ENCODE assay signal across 9 mouse cellular contexts in genomic region chr16:25483831-25484254, GRCm38 (mm10).
DNase-seq lines count a peak whose midpoint lies in the region; ATAC-seq and TF ChIP-seq lines count a peak whose summit lies in the region.
"Had no signal": no experiment of that assay in that cellular context is flagged by ENCODE, and none has a peak within 500 bp of the region (broad histone marks: within the 10 kb centered on the region; RNA-seq: fewer than 3 reads in every experiment).

No protein-coding gene starts in this region.

- in situ Hi-C loops in CH12.LX (cut with MboI; ENCODE audit: low pct_ligation_motif_present, low pct_unique_long_range_greater_than_20kb, low sequenced_read_pairs) = loop anchor here (10.0 to 25.0 kb wide), 2 partner anchors 99 to 203 kb away; partner anchors contain the start of gene Trp63

- peak; percentile 57; the same call in 1 of the 2 replicates for TF ChIP-seq EP300 in CH12.LX (IDR thresholded peaks at IDR 0.05; ENCODE audit: low read length)

- no peaks in the 10 kb centered on the region for H3K4me1 ChIP-seq in hindbrain, postnatal 0 days (ENCODE audit: insufficient read depth, low read length)
- no peaks in the 10 kb centered on the region for H3K4me1 ChIP-seq in hindbrain, embryonic 14.5 days (replicated peaks; ENCODE audit: control insufficient read depth, insufficient read depth, low read length)
- H3K4me1 ChIP-seq in CH12.LX (ENCODE audit: control insufficient read depth in 1 of 2, insufficient read depth in 2 of 2) = peaks cover 33 to 47% of the 10 kb centered on the region in 2 experiments
- H3K4me1 ChIP-seq in embryonic facial prominence, embryonic 14.5 days (ENCODE audit: control insufficient read depth, insufficient read depth, low read length) = no peaks in the 10 kb centered on the region
- 0 out of 2 replicates have a peak, but pooled peaks cover 3% of the 10 kb centered on the region for H3K4me1 ChIP-seq in lung, embryonic 15.5 days

- H3K4me3 ChIP-seq in hindbrain, postnatal 0 days (ENCODE audit: low read length) = no peak overlapping the region
- no peak overlapping the region for H3K4me3 ChIP-seq in hindbrain, embryonic 14.5 days (replicated peaks; ENCODE audit: low read length)
- H3K4me3 ChIP-seq in CH12.LX (replicated peaks in 1 of 3; ENCODE audit: low read depth in 2 of 3, low read length in 2 of 3, poor library complexity in 1 of 3) = no peak overlapping the region
- H3K4me3 ChIP-seq in embryonic facial prominence, embryonic 14.5 days (ENCODE audit: low read depth, low read length) = no peak overlapping the region
- H3K4me3 ChIP-seq in lung, embryonic 15.5 days = no peak overlapping the region

- no peak for TF ChIP-seq CTCF in hindbrain, postnatal 0 days (IDR thresholded peaks at IDR 0.05; ENCODE audit: low read depth)
- TF ChIP-seq CTCF in CH12.LX (conservative IDR thresholded peaks at IDR 0.05 in 1 of 2, IDR thresholded peaks at IDR 0.05 in 1 of 2; ENCODE audit: low read depth in 2 of 2, low read length in 2 of 2) = no peak

- TF ChIP-seq POLR2A in CH12.LX (IDR thresholded peaks at IDR 0.05; ENCODE audit: low read depth, low read length) = peak; percentile 48; the same call in 1 of the 2 replicates

- no peaks in the 10 kb centered on the region for H3K36me3 ChIP-seq in hindbrain, postnatal 0 days (ENCODE audit: insufficient read depth, low read length)
- no peaks in the 10 kb centered on the region for H3K36me3 ChIP-seq in hindbrain, embryonic 14.5 days (replicated peaks; ENCODE audit: control insufficient read depth, insufficient read depth)
- H3K36me3 ChIP-seq in CH12.LX (replicated peaks in 1 of 2; ENCODE audit: control insufficient read depth in 1 of 2, insufficient read depth in 1 of 2, low read length in 1 of 2) = no peaks in the 10 kb centered on the region
- no peaks in the 10 kb centered on the region for H3K36me3 ChIP-seq in embryonic facial prominence, embryonic 14.5 days (ENCODE audit: control insufficient read depth, insufficient read depth, low read length)
- no peaks in the 10 kb centered on the region for H3K36me3 ChIP-seq in lung, embryonic 15.5 days

- no peaks in the 10 kb centered on the region for H3K79me2 ChIP-seq in CH12.LX (replicated peaks; ENCODE audit: control insufficient read depth, extremely low read depth, insufficient read depth, poor library complexity, severe bottlenecking)

- no peak; the same call in 1 of the 2 replicates for TF ChIP-seq RAD21 in CH12.LX (IDR thresholded peaks at IDR 0.05; ENCODE audit: low read depth, low read length)

- dilution Hi-C loops in CH12.LX (cut with MboI; ENCODE audit: extremely low pct_ligation_motif_present, extremely low pct_unique_long_range_greater_than_20kb, low sequenced_read_pairs) = no loop called here

- H3K9me3 ChIP-seq in hindbrain, postnatal 0 days (ENCODE audit: low read length) = no peaks in the 10 kb centered on the region
- H3K9me3 ChIP-seq in hindbrain, embryonic 14.5 days (ENCODE audit: control insufficient read depth, low read length) = no peaks in the 10 kb centered on the region
- no peaks in the 10 kb centered on the region for H3K9me3 ChIP-seq in CH12.LX (replicated peaks; ENCODE audit: low read length)
- no peaks in the 10 kb centered on the region for H3K9me3 ChIP-seq in embryonic facial prominence, embryonic 14.5 days (ENCODE audit: control insufficient read depth, low read length)
- H3K9me3 ChIP-seq in lung, embryonic 15.5 days = no peaks in the 10 kb centered on the region

- no peak overlapping the region for H3K27ac ChIP-seq in hindbrain, postnatal 0 days
- H3K27ac ChIP-seq in hindbrain, embryonic 14.5 days = no peak overlapping the region
- H3K27ac ChIP-seq in CH12.LX (ENCODE audit: insufficient read depth, low read depth) = peak overlapping the region; percentile 98
- H3K27ac ChIP-seq in embryonic facial prominence, embryonic 14.5 days (replicated peaks; ENCODE audit: low read depth, low read length) = no peak overlapping the region
- H3K27ac ChIP-seq in lung, embryonic 15.5 days = no peak overlapping the region

- H3K4me2 ChIP-seq in hindbrain, postnatal 0 days (ENCODE audit: low read depth, low read length) = no peak overlapping the region
- no peak overlapping the region for H3K4me2 ChIP-seq in hindbrain, embryonic 14.5 days (replicated peaks)
- no peak overlapping the region for H3K4me2 ChIP-seq in CH12.LX (ENCODE audit: insufficient read depth, low read depth, poor library complexity, severe bottlenecking)
- no peak overlapping the region for H3K4me2 ChIP-seq in embryonic facial prominence, embryonic 14.5 days (ENCODE audit: low read depth, low read length)
- no peak overlapping the region for H3K4me2 ChIP-seq in lung, embryonic 15.5 days

- H3K9ac ChIP-seq in hindbrain, postnatal 0 days (replicated peaks; ENCODE audit: low read length) = no peak overlapping the region
- H3K9ac ChIP-seq in hindbrain, embryonic 14.5 days = no peak overlapping the region
- peak overlapping the region; percentile 34 for H3K9ac ChIP-seq in CH12.LX (ENCODE audit: insufficient read depth, low read depth)
- no peak overlapping the region for H3K9ac ChIP-seq in embryonic facial prominence, embryonic 14.5 days (ENCODE audit: low read depth, low read length)
- H3K9ac ChIP-seq in lung, embryonic 15.5 days = no peak overlapping the region

- peak; percentile 70 for ATAC-seq in hindbrain, postnatal 0 days
- no peak for ATAC-seq in hindbrain, embryonic 14.5 days (ENCODE audit: low FRiP score)
- ATAC-seq in embryonic facial prominence, embryonic 14.5 days (ENCODE audit: low read depth) = peak; percentile 30; the same call in 1 of the 2 replicates
- 0 out of 2 replicates have a peak, but pooled peaks have one; percentile 8 for ATAC-seq in lung, embryonic 15.5 days (ENCODE audit: borderline replicate concordance, extremely low read depth, low FRiP score, low TSS enrichment)
- ATAC-seq: activated CD4-positive, CD25-positive, alpha-beta regulatory T cell, adult 4 months had no signal

- WGBS in hindbrain, postnatal 0 days = 48% methylated on average over 5 of the region's 5 CpGs
- WGBS in hindbrain, embryonic 14.5 days = 64% methylated on average over 5 of the region's 5 CpGs
- WGBS in embryonic facial prominence, embryonic 14.5 days = 46% methylated on average over 5 of the region's 5 CpGs
- WGBS in lung, embryonic 15.5 days = 41% methylated on average over 5 of the region's 5 CpGs

- DNase-seq in hindbrain, postnatal 0 days (ENCODE audit: low spot score) = peak; percentile 43
- DNase-seq in hindbrain, embryonic 14.5 days (ENCODE audit: low spot score) = no peak
- peak; percentile 64 for DNase-seq in CH12.LX (ENCODE audit: extremely low read depth)
- peak; percentile 71 for DNase-seq in embryonic facial prominence, embryonic 14.5 days (ENCODE audit: low spot score)
- no peak for DNase-seq in retina, postnatal 1 day
- DNase-seq in T-cell, adult 2 months (ENCODE audit: low spot score) = no peak
- no peak for DNase-seq in cerebellum, adult 8-10 months

- no peaks in the 10 kb centered on the region for H3K27me3 ChIP-seq in hindbrain, postnatal 0 days (ENCODE audit: insufficient read depth, low read length)
- H3K27me3 ChIP-seq in hindbrain, embryonic 14.5 days (ENCODE audit: control insufficient read depth, insufficient read depth, low read length) = no peaks in the 10 kb centered on the region
- no peaks in the 10 kb centered on the region for H3K27me3 ChIP-seq in CH12.LX (replicated peaks)
- no peaks in the 10 kb centered on the region for H3K27me3 ChIP-seq in embryonic facial prominence, embryonic 14.5 days (replicated peaks; ENCODE audit: control insufficient read depth, insufficient read depth, low read length)
- H3K27me3 ChIP-seq in lung, embryonic 15.5 days = no peaks in the 10 kb centered on the region

TF ChIP-seq in CH12.LX, 34 proteins besides CTCF, POLR2A, EP300 and RAD21:
- TF ChIP-seq MEF2A (IDR thresholded peaks at IDR 0.05; ENCODE audit: borderline replicate concordance, low read depth, low read length) (peak; percentile 62; the same call in 1 of the 2 replicates), TCF12 (IDR thresholded peaks at IDR 0.05; ENCODE audit: low read depth, low read length) (peak; percentile 76; the same call in 1 of the 2 replicates), UBTF (IDR thresholded peaks at IDR 0.05; ENCODE audit: low read depth, low read length) (no peak), ZMIZ1 (IDR thresholded peaks at IDR 0.05; ENCODE audit: low read depth, low read length) (peak; percentile 35; the same call in 1 of the 2 replicates), IRF4 (IDR thresholded peaks at IDR 0.05; ENCODE audit: low read depth, low read length) (peak; percentile 72; the same call in 1 of the 2 replicates), ETS1 (conservative IDR thresholded peaks at IDR 0.05; ENCODE audit: low read depth, low read length) (peak; percentile 73), USF1 (IDR thresholded peaks at IDR 0.05; ENCODE audit: low read depth, low read length) (no peak), BHLHE40 (IDR thresholded peaks at IDR 0.05; ENCODE audit: low read depth, low read length) (peak; percentile 57), SIN3A (IDR thresholded peaks at IDR 0.05; ENCODE audit: low read length) (no peak; the same call in 1 of the 2 replicates), JUND (conservative IDR thresholded peaks at IDR 0.05; ENCODE audit: low read depth, low read length) (peak; percentile 9; the same call in 1 of the 2 replicates), TBP (conservative IDR thresholded peaks at IDR 0.05; ENCODE audit: low read depth, low read length) (0 out of 2 replicates have a peak, but pooled peaks have one; percentile 62), NELFE (IDR thresholded peaks at IDR 0.05; ENCODE audit: low read depth, low read length) (peak; percentile 50; the same call in 1 of the 2 replicates), JUN (IDR thresholded peaks at IDR 0.05; ENCODE audit: insufficient read depth, low read depth, low read length) (peak; percentile 67)

Comparison
In these comparisons a context has a peak if more than half of its experiments do, and no peak if none do; other contexts are left out.
1. DNase-seq: peak in hindbrain, postnatal 0 days (single experiment), CH12.LX (single experiment) and embryonic facial prominence, embryonic 14.5 days (single experiment); none in hindbrain, embryonic 14.5 days (single experiment), retina, postnatal 1 day (single experiment), T-cell, adult 2 months (single experiment) and cerebellum, adult 8-10 months (single experiment).